Mouse (Mus musculus) midbrain, embryonic 13.5 days (tissue): ENCODE results near the gene Sertad3. TPM values are rescaled to one million over a fixed set of nuclear protein-coding genes. Genes with fewer than 3 reads are reported as not detected.
"Not testable (repeated sequence)": the region's sequence is repeated elsewhere in the genome, so short reads cannot be mapped to it uniquely, and the experiment has no call there.

ENCODE experiments used
- ATAC-seq: fragments of 200-750 bp; cut with Nextera tagmentation; 2 replicates; pipeline ENCODE4 v1.8.0; 2017; ENCODE audit warnings: mild to moderate bottlenecking, moderate TSS enrichment, moderate library complexity
- H3K27ac ChIP-seq: fragments of 300-500 bp; sonication (generic); 2 replicates; pipeline ENCODE4 v1.5.1; 2015; ENCODE audit warnings: inconsistent platforms, mild to moderate bottlenecking, moderate library complexity
- H3K27me3 ChIP-seq: fragments of 300-500 bp; sonication (generic); 2 replicates; pipeline ENCODE4 v1.6.1; 2015; ENCODE audit warnings: mild to moderate bottlenecking, inconsistent platforms
- H3K36me3 ChIP-seq: fragments of 300-500 bp; sonication (generic); 2 replicates; pipeline ENCODE4 v1.6.1; 2015; ENCODE audit warnings: mild to moderate bottlenecking, inconsistent platforms
- H3K4me1 ChIP-seq: fragments of 300-500 bp; sonication (generic); replicated peaks from 2 replicates; pipeline ENCODE4 v1.6.1; 2015; ENCODE audit warnings: inconsistent platforms
- H3K4me2 ChIP-seq: fragments of 300-500 bp; sonication (generic); replicated peaks from 2 replicates; pipeline ENCODE4 v1.6.1; 2015; ENCODE audit warnings: moderate library complexity, mild to moderate bottlenecking, inconsistent platforms
- H3K4me3 ChIP-seq: fragments of 300-500 bp; sonication (generic); replicated peaks from 2 replicates; pipeline ENCODE4 v1.5.1; 2015; ENCODE audit warnings: mild to moderate bottlenecking, inconsistent platforms
- H3K9ac ChIP-seq: fragments of 300-500 bp; sonication (generic); replicated peaks from 2 replicates; pipeline ENCODE4 v1.6.1; 2015; ENCODE audit warnings: mild to moderate bottlenecking, inconsistent platforms
- H3K9me3 ChIP-seq: fragments of 300-500 bp; sonication (generic); 2 replicates; pipeline ENCODE4 v1.6.1; 2016; ENCODE audit warnings: mild to moderate bottlenecking, inconsistent platforms
- WGBS: fragments of 180-500 bp; shearing (Covaris S2); methylation state at CpG from one replicate; pipeline ENCODE4 v1.1.7; 2015; 5-methylcytosine and 5-hydroxymethylcytosine counted together
- polyA plus RNA-seq: library from polyadenylated mRNA; unstranded; fragments of >200 nt; fragmentation: Nextera tagmentation; extraction: Ambion mirVana; gene quantifications from 2 replicates; pipeline ENCODE4 v1.2.1, GENCODE M21; 2015

Gene Sertad3
- polyA plus RNA-seq, 1 experiment from 2014 or later = 12.4 TPM

GRCm38 (mm10) chr7:27486102-27486769 is 12.7 kb downstream of the Sertad3 start:
- WGBS = 6% methylated on average over 13 of the region's 13 CpGs
- ATAC-seq = peak; percentile 28
- peak overlapping the region; percentile 86; the same call in 1 of the 2 replicates for H3K27ac ChIP-seq

GRCm38 (mm10) chr7:27486770-27487697 is 13.5 kb downstream of the Sertad3 start, which contains the start of gene Sertad1:
Gene Sertad1 (plus strand): TSS chr7:27486910.
- Histone ChIP-seq H3K4me3 (peak within 1 kb of the TSS; percentile 69), H3K9me3 (no peaks in the 10 kb centered on the region), H3K27me3 (peaks cover 23% of the 10 kb centered on the region; the same call in 1 of the 2 replicates), H3K27ac (peak within 1 kb of the TSS; percentile 86), H3K9ac (peak within 1 kb of the TSS; percentile 76), H3K36me3 (no peaks in the 10 kb centered on the region), H3K4me2 (peak within 1 kb of the TSS; percentile 59), H3K4me1 (peaks cover 22% of the 10 kb centered on the region; the same call in 1 of the 2 replicates)
- ATAC-seq = peak; percentile 98
- under 1% methylated on average over 80 of the region's 80 CpGs for WGBS

More at GRCm38 (mm10) chr7:27486102-27486769, 12.7 kb downstream of the Sertad3 start:
- H3K9me3 ChIP-seq = no peaks in the 10 kb centered on the region
- peak overlapping the region; percentile 59 for H3K4me2 ChIP-seq
- H3K36me3 ChIP-seq = no peaks in the 10 kb centered on the region
- H3K27me3 ChIP-seq = peaks cover 23% of the 10 kb centered on the region; the same call in 1 of the 2 replicates
- H3K4me1 ChIP-seq = peaks cover 30% of the 10 kb centered on the region
- H3K9ac ChIP-seq = peak overlapping the region; percentile 49; the same call in 1 of the 2 replicates
- peak overlapping the region; percentile 69 for H3K4me3 ChIP-seq

- peak overlapping the region; percentile 76; the same call in 1 of the 2 replicates for H3K9ac ChIP-seq
- ATAC-seq = no peak
- WGBS = 2% methylated on average over 13 of the region's 13 CpGs
- H3K27me3 ChIP-seq = peaks cover 23% of the 10 kb centered on the region; the same call in 1 of the 2 replicates
- peaks cover 22% of the 10 kb centered on the region; the same call in 1 of the 2 replicates for H3K4me1 ChIP-seq
- peak overlapping the region; percentile 86 for H3K27ac ChIP-seq
- peak overlapping the region; percentile 69 for H3K4me3 ChIP-seq
- H3K9me3 ChIP-seq = no peaks in the 10 kb centered on the region
- peak overlapping the region; percentile 59 for H3K4me2 ChIP-seq
- H3K36me3 ChIP-seq = no peaks in the 10 kb centered on the region
These were observed 14.2 kb downstream of the Sertad3 start for GRCm38 (mm10) chr7:27487740-27488268.

GRCm38 (mm10) chr7:27489270-27489869 is 15.8 kb downstream of the Sertad3 start:
- Histone ChIP-seq H3K9me3 (no peaks in the 10 kb centered on the region), H3K9ac (0 out of 2 replicates have a peak overlapping the region, but pooled peaks have one; percentile 4), H3K4me3 (no peak overlapping the region), H3K27me3 (peaks cover 23% of the 10 kb centered on the region; the same call in 1 of the 2 replicates), H3K4me2 (0 out of 2 replicates have a peak overlapping the region, but pooled peaks have one; percentile 1), H3K27ac (no peak overlapping the region), H3K4me1 (peaks cover 22% of the 10 kb centered on the region; the same call in 1 of the 2 replicates), H3K36me3 (no peaks in the 10 kb centered on the region)
- WGBS = 87% methylated on average over 25 of the region's 25 CpGs
- ATAC-seq = no peak

GRCm38 (mm10) chr7:27490227-27490542 is 16.6 kb downstream of the Sertad3 start:
- Histone ChIP-seq H3K36me3 (no peaks in the 10 kb centered on the region), H3K4me2 (peak overlapping the region; percentile 54), H3K27me3 (peaks cover 22% of the 10 kb centered on the region; the same call in 1 of the 2 replicates), H3K27ac (peak overlapping the region; percentile 44; the same call in 1 of the 2 replicates), H3K9me3 (no peaks in the 10 kb centered on the region), H3K9ac (peak overlapping the region; percentile 44; the same call in 1 of the 2 replicates), H3K4me3 (peak overlapping the region; percentile 34), H3K4me1 (peaks cover 22% of the 10 kb centered on the region; the same call in 1 of the 2 replicates)
- 49% methylated on average over 4 of the region's 4 CpGs for WGBS
- ATAC-seq = no peak

- under 1% methylated on average over 32 of the region's 33 CpGs for WGBS
- peak overlapping the region; percentile 44; the same call in 1 of the 2 replicates for H3K9ac ChIP-seq
- peak overlapping the region; percentile 34 for H3K4me3 ChIP-seq
- peak overlapping the region; percentile 54 for H3K4me2 ChIP-seq
- no peaks in the 10 kb centered on the region for H3K36me3 ChIP-seq
- ATAC-seq = peak; percentile 31
- peaks cover 17% of the 10 kb centered on the region; the same call in 1 of the 2 replicates for H3K27me3 ChIP-seq
- peak overlapping the region; percentile 44; the same call in 1 of the 2 replicates for H3K27ac ChIP-seq
- H3K4me1 ChIP-seq = peaks cover 22% of the 10 kb centered on the region; the same call in 1 of the 2 replicates
- H3K9me3 ChIP-seq = no peaks in the 10 kb centered on the region
These were observed 17.2 kb downstream of the Sertad3 start for GRCm38 (mm10) chr7:27490543-27491329.

GRCm38 (mm10) chr7:27491856-27492255 is 18.3 kb downstream of the Sertad3 start:
- no peak overlapping the region for H3K9ac ChIP-seq
- H3K27ac ChIP-seq = no peak overlapping the region
- peaks cover 18% of the 10 kb centered on the region; the same call in 1 of the 2 replicates for H3K4me1 ChIP-seq
- H3K9me3 ChIP-seq = no peaks in the 10 kb centered on the region
- no peaks in the 10 kb centered on the region for H3K36me3 ChIP-seq
- no peak overlapping the region for H3K4me3 ChIP-seq
- peaks cover 16% of the 10 kb centered on the region; the same call in 1 of the 2 replicates for H3K27me3 ChIP-seq
- no peak overlapping the region for H3K4me2 ChIP-seq
- ATAC-seq = no peak
- WGBS = 79% methylated on average over 7 of the region's 7 CpGs

GRCm38 (mm10) chr7:27493022-27493421 is 19.5 kb downstream of the Sertad3 start:
- Histone ChIP-seq H3K4me3 (no peak overlapping the region), H3K27me3 (peaks cover 16% of the 10 kb centered on the region; the same call in 1 of the 2 replicates), H3K36me3 (no peaks in the 10 kb centered on the region), H3K4me1 (peaks cover 9% of the 10 kb centered on the region; the same call in 1 of the 2 replicates), H3K9ac (no peak overlapping the region), H3K27ac (no peak overlapping the region), H3K9me3 (no peaks in the 10 kb centered on the region), H3K4me2 (no peak overlapping the region)
- WGBS = 84% methylated on average over 3 of the region's 3 CpGs
- no peak for ATAC-seq

GRCm38 (mm10) chr7:27493450-27493849 is 19.9 kb downstream of the Sertad3 start:
- H3K9ac ChIP-seq = no peak overlapping the region
- no peaks in the 10 kb centered on the region for H3K9me3 ChIP-seq
- no peak overlapping the region for H3K4me2 ChIP-seq
- H3K27me3 ChIP-seq = peaks cover 16% of the 10 kb centered on the region; the same call in 1 of the 2 replicates
- H3K27ac ChIP-seq = no peak overlapping the region
- 88% methylated on average over 5 of the region's 5 CpGs for WGBS
- peaks cover 7% of the 10 kb centered on the region; the same call in 1 of the 2 replicates for H3K4me1 ChIP-seq
- no peak for ATAC-seq
- no peaks in the 10 kb centered on the region for H3K36me3 ChIP-seq
- no peak overlapping the region for H3K4me3 ChIP-seq

GRCm38 (mm10) chr7:27494659-27495367 is 21.2 kb downstream of the Sertad3 start:
- H3K9me3 ChIP-seq, H3K27me3 ChIP-seq, H3K27ac ChIP-seq, H3K9ac ChIP-seq, H3K36me3 ChIP-seq, H3K4me2 ChIP-seq, ATAC-seq, H3K4me3 ChIP-seq, H3K4me1 ChIP-seq: not testable (repeated sequence)
- WGBS = 93% methylated on average over 9 of the region's 9 CpGs
